Mouse (Mus musculus) heart, postnatal 14 days (tissue): Measurements from ENCODE around the gene Rps23. TPM values are rescaled to one million over a fixed set of nuclear protein-coding genes. Genes with fewer than 3 reads are reported as not detected.
"Not testable (repeated sequence)": the region's sequence is repeated elsewhere in the genome, so short reads cannot be mapped to it uniquely, and the experiment has no call there.

Source experiments
- DNase-seq, 2 experiments: peaks; one replicate each; pipeline ENCODE4 v3.0.0; 2021 to 2022
- intact Hi-C: fragments of 180-260 bp; cut with DNase I; formaldehyde crosslinking; loops from one replicate; pipeline ENCODE4 v1.15.1; 2025
- total RNA-seq, 2 experiments: library from RNA; stranded (reverse); gene quantifications; 2 replicates each; pipeline ENCODE4 v1.2.3; 2021

Gene Rps23
- total RNA-seq, 2 experiments from 2014 or later = 165 to 185 TPM

DNA sequence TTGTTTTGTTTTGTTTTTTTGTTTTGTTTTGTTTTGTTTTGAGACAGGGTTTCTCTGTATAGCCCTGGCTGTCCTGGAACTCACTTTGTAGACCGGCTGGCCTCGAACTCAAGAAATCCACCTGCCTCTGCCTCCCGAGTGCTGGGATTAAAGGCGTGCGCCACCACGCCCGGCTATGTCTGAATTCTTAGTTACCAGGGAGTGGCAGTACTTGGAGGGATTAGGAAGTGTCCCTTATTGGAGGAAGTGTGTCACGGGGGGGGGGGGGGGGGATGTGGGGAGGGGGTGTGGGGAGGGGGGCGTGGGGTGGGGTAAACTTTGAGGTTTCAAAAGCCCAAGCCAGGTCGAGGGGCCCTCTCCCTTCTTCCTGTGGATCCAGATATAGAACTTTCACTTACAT, 5.5 kb downstream of the Rps23 start:
- DNase-seq, intact Hi-C loops: not testable (repeated sequence)

DNA sequence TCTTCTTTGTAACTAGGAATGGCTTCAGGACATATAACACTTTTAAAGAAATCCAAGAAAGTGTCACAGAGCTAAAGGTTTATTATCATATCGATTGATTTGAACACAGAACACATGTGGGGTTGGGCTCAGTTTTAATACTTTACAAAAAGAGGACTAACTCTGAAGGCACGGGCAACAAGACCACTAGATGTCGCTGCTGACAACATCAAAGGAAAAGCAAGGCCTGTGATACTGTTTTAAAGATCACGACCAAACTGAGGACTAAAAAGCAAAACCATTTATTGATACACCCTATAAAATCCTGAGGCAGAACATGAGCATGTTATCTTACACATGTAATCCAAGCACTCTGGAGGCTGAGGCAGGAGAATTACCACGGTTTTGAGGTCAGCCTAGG, 7.1 kb downstream of the Rps23 start:
- intact Hi-C loops = loop anchor here (5.0 kb wide), 1 partner anchor 707 kb away; no protein-coding TSS in a partner anchor
- DNase-seq = peak; percentile 54 to 80

DNA sequence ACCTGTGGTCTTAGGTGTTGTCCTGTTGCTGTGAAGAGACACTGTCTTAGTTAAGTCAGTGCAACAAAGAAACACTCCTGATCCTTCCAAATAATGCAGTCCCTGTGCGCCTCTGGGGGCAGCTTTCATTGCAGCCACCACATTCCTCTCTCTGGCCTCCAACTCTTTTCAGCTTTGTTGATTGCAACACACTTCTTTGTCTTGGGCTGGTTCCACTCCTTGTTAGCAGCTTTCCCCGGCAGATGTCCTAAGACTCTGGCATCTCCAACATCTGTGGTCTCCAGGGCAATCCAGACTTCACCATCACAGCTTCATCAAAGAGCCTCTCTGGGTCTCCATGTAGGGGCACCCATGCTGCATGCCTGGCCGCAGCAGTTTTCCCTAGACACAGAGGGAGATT, 10.5 kb downstream of the Rps23 start:
- intact Hi-C loops = loop anchor here (5.0 kb wide), 1 partner anchor 704 kb away; no protein-coding TSS in a partner anchor
- peak in 1 of 2 experiments; percentile 13 for DNase-seq

DNA sequence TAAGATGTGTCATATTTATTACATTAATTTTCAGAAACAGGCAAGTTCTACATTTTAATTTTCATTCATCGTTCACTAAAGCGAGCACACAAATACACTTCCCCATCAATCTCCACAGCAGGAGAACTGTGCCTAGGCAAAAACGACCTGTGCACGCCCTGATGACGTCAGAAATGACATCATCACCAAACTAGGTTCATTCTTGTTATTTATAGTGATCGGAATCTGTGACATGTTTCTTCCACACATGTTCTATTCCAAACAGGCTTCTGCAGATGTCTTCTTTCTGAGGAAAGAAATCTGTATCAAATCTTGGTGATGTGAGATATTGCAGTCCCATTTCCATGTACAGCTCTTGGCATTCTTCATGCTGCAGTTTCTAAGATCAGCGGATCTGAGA, 13.1 kb downstream of the Rps23 start:
- intact Hi-C loops = no loop called here
- DNase-seq = no peak

DNA sequence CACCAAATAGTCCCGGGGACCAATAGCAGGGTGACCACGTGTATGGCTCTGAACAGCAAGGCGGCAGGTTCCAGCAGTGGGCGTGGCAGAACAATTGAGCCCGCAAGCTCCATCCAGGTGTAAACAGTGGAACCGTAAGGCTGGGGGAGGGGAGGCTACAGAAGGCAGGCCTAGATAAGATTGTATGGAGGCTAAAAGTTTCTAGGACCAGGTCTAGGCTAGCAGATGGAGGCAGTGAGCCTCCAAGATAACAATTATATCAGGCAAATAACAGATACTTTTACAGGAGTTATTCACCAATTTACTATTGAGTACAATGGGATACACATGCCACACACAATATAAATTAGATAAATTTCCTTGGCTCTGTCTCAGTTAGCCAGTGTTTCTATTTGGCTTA, 16.4 kb downstream of the Rps23 start:
- intact Hi-C loops = no loop called here
- DNase-seq = no peak

DNA sequence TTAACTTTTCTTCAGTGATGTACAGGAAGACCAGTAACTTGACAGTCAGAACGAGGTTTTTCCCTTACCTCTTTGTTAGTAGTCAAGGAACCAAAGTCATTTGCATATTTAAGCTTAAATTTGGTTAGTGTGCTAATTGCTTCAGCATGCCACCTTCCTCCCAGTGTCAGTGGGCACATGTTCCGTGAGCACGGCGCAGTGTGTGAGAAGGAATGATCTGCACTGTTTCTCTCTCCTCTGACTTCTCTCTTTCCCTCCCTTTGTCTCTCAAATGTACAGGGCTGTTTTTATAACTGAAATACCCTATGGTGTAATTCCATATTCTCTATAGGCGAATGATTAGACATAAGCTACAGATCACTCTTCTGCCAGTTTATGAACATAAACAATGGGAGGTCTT, 16.8 kb downstream of the Rps23 start:
- DNase-seq = no peak
- intact Hi-C loops = no loop called here

DNA sequence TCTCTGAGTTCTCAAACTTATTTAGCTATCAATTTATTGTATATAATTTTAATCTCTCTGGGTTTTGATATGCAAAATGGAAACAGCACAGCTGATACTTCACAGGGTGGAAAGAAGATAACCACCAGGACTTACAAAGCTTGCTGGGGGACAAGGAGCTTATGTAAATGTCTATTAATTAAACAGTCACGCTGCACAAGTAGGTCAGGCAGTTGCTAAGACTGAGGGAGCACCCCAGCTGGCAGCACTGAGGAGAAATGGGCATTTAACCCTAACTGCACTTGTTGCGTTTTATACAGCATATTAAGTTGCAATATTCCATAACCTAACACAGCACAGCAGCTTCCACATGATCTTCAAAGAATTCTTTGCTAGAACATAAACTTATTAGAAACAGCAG, 36.1 kb downstream of the Rps23 start:
- no peak for DNase-seq
- intact Hi-C loops = no loop called here

DNA sequence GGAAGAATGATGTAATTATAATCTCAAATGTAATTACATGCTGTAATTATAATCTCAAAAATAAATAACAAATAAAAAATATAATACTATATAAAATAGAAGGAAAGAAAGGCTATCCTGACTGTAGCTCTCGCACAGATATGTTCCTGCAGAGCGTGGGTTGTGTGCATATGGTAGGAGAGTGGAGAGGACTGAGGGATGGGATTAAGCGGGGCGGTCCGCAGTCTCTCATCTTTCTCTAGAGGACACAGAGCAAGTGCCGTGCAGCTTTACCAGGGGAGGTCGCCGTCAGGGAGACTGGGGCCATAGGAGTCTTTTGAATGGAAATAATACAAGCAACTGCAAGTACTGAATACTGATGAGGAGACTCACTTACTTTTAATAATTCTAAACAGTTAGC, 37.8 kb downstream of the Rps23 start:
- no peak for DNase-seq
- intact Hi-C loops = loop anchor here (10.0 kb wide), 1 partner anchor 734 kb away; no protein-coding TSS in a partner anchor

DNA sequence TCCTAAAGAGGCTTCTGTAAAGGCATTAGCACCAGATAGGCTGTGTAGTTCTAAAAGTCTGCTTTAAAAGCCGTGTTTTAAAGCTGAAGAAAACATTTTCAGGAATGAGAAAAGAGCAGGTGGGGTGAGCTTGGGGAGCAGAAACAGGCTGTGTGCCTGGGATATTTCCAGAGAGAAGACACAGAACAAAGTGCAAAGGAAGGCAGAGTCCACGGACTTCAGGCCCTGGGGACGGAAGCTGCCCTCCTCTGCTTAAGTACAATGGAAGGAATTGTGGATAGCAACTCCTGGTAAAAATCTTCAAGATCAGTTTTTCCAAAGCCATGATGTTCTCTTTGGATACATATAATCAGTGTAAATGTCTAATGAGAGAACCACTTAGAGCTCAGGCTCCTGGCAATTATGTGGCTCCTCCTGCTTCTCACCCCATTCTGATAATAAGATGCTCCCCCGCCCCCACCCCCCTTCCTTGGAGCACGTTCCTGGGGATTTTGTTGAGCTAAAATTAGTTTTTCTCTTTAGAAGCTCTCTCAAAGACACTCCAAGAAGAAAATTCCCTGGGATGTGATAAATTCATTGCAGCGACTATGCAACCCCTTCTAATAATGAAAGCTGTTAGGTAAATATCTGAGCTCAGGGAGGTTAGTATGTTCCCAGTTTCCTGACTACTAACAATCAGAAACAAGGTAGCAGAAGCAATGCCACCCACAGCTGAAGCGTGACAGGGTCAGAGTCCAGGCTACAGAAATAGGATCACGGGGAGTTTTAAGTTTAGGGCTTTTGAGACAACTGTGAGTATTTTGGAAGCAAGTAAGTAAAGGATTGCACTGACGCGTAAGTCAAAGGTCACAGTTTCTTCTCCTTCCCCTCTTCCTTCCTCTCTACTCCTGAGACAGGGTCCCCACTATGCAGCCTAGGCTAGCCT, 40.3 kb downstream of the Rps23 start:
- intact Hi-C loops = loop anchor here (10.0 kb wide), 1 partner anchor 732 kb away; no protein-coding TSS in a partner anchor
- DNase-seq = no peak

DNA sequence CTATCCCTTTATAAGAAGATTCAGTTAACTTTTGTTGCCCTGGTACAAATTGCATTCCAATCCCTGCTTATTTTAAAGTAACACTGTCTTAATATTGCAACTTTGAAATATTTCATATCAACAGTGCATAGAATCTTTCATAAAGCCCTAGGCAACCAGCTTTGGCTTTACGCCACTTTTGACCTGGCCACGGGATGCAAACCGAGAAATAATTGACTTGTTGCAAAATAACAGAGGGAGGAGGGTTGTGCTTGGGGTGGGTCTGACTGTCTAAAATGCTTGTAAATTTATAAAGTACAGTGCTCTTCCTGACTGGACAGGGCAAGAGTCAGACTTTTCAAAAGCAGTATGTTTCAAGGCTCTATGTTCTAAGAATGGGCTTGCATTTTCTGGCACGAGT, 41.8 kb downstream of the Rps23 start:
- intact Hi-C loops = loop anchor here (10.0 kb wide), 1 partner anchor 730 kb away; no protein-coding TSS in a partner anchor
- no peak for DNase-seq

DNA sequence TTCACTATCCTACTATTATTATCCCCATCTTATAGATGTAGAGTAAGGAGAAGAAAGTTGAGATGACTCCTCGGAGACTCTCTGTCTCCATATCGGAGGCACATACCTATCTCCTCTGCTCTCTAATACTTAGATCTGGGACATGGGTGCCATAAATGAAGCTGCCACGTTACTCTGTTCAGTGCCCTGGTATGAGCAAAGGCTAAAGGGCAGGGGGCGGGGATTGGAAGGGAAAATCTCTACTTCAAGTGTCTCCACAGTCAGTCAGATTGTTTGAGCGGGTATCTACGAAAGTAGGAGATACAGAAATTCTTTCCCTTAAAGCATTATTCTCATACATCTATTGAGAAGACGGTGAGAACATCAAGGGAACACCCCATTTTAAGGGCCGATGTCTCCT, 43.2 kb downstream of the Rps23 start:
- intact Hi-C loops = loop anchor here (5.0 to 10.0 kb wide), 3 partner anchors 126 to 729 kb away; no protein-coding TSS in a partner anchor
- no peak for DNase-seq

DNA sequence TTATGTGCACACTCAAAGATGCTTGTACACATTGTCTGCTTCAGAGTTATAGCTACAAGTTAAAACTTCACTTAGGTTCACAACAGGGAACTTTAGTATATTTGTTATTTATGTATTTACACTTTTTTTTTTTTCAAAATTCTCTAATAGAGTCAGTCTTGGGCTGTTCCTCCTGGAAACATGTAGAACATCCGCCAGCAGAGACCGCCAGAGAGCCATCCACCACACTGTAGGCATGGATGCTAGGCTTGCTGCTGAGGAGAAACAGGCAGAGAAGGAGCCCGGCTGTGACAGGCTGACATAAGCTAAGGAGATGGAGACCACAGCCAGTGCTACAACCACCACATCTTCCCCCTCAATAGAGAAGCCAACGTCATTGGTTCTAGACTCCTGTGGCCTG, 44.7 kb downstream of the Rps23 start:
- intact Hi-C loops = loop anchor here (5.0 to 10.0 kb wide), 3 partner anchors 125 to 727 kb away; no protein-coding TSS in a partner anchor
- peak; percentile 78 to 85 for DNase-seq

DNA sequence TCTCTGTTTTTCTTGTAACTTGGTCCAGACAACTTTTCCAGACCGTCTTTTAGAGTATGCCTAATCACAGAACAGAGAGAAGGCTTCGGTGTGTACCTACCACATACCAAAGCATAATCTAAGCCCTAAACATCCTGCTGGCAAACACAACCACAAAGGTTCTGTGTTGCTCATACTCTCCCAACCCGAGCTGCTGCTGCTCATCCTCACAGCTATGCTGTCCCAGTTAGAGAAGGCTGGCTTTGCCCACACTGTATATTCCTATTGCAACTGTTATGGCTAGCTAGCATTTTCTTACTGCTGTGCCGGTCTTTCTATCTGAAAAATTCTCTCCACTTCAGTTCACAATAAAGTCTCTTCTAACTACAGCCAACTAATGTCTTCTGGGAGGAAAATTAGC, 46.2 kb downstream of the Rps23 start:
- DNase-seq = no peak
- intact Hi-C loops = loop anchor here (2.0 to 10.0 kb wide), 4 partner anchors 123 to 726 kb away; no protein-coding TSS in a partner anchor

DNA sequence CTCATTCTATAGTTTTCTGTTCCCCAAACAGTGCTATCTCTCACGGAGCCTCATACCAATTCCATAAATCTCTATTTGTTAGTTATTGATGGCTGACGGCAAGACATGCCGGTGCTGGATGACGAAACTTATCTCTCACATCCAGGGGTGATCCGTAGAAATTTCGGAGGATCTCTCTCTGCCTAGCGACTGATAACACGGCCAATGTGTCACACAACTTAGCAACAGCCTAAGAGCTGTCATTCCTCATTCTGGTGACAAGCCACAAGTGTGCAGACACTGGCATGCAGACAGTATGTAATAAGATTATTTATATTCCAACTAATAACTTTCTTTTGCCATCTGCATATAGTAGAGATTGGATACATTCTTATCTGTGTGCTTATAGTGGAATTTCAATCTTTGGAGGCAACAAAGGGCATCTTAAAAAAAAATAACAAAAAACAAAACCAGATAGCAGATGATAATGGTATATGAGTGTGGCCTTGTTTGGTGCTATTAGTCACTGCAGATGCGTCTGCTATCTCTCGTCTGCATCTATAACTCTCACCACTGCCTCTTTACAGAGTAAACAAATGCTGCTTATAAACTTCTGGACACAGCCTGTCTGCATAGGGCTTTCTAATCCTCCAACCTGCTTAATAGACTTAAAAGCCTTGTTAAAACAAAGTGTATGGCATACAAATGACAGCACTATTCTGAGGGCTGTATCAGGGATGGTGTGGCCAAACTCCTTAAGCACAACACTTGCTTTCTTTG, 47.7 kb downstream of the Rps23 start:
- no peak for DNase-seq
- intact Hi-C loops = no loop called here

DNA sequence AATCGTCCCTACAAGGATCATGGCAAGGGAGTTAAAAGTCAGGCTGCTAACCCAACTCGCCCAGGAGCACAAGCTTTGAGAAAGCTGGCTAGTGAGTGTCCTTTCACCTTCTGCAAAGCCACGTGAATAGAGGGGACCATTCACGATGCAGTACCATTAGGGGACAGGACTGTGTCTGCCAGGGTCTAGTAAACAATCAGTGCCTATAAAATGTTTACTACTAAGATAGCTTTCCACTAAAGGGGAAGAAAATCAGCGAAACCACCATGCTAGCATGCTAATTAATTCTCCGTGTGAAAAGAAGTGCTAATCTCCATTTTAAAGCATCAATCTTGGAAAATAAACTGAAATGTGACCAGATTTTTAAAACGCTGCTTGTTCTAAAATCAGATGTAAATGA, 50.7 kb downstream of the Rps23 start:
- intact Hi-C loops = no loop called here
- DNase-seq = no peak

Other genes with a start within 250 kb of the Rps23 start
- under 1 TPM; 0.49 to 0.69 TPM for gene Atp6ap1l, start 17.6 kb upstream of the Rps23 start, total RNA-seq